Mouse (Mus musculus) intestine, embryonic 16.5 days (tissue): ENCODE results near the gene Adap1. TPM values are rescaled to one million over a fixed set of nuclear protein-coding genes. Genes with fewer than 3 reads are reported as not detected.

Source experiments
- ATAC-seq: fragments of 200-750 bp; cut with Nextera tagmentation; 2 replicates; pipeline ENCODE4 v1.8.0; 2017; ENCODE audit warnings: moderate TSS enrichment, moderate library complexity
- H3K27ac ChIP-seq: fragments of 300-500 bp; sonication (generic); 2 replicates; pipeline ENCODE4 v1.5.1; 2014; ENCODE audit warnings: mild to moderate bottlenecking, low read length
- H3K27me3 ChIP-seq: fragments of 300-500 bp; sonication (generic); replicated peaks from 2 replicates; pipeline ENCODE4 v1.6.1; 2014; ENCODE audit warnings: low read length, control low read depth, mixed read lengths; ENCODE audit not compliant: control insufficient read depth, insufficient read depth
- H3K36me3 ChIP-seq: fragments of 300-500 bp; sonication (generic); 2 replicates; pipeline ENCODE4 v1.6.1; 2014; ENCODE audit warnings: low read length, control low read depth; ENCODE audit not compliant: control insufficient read depth, insufficient read depth
- H3K4me1 ChIP-seq: fragments of 300-500 bp; sonication (generic); 2 replicates; pipeline ENCODE4 v1.6.1; 2014; ENCODE audit warnings: low read length, control low read depth, mixed read lengths; ENCODE audit not compliant: control insufficient read depth, insufficient read depth
- H3K4me2 ChIP-seq: fragments of 300-500 bp; sonication (generic); 2 replicates; pipeline ENCODE4 v1.6.1; 2014; ENCODE audit warnings: low read depth, low read length, control low read depth
- H3K4me3 ChIP-seq: fragments of 300-500 bp; sonication (generic); 2 replicates; pipeline ENCODE4 v1.5.1; 2014; ENCODE audit warnings: mild to moderate bottlenecking, low read length
- H3K9ac ChIP-seq: fragments of 300-500 bp; sonication (generic); 2 replicates; pipeline ENCODE4 v1.6.1; 2014; ENCODE audit warnings: low read depth, low read length
- H3K9me3 ChIP-seq: fragments of 300-500 bp; sonication (generic); 2 replicates; pipeline ENCODE4 v1.6.1; 2016; ENCODE audit warnings: low read length, control low read depth; ENCODE audit not compliant: control insufficient read depth
- WGBS: fragments of 180-500 bp; shearing (Covaris S2); extraction: QIAGEN DNeasy Blood & Tissue Kit; methylation state at CpG from one replicate; pipeline ENCODE4 v1.1.7; 2014; 5-methylcytosine and 5-hydroxymethylcytosine counted together
- polyA plus RNA-seq: library from polyadenylated mRNA; unstranded; fragments of >200 nt; fragmentation: Nextera tagmentation; extraction: Ambion mirVana; gene quantifications from 2 replicates; pipeline ENCODE4 v1.2.1, GENCODE M21; 2015

Gene Adap1
- polyA plus RNA-seq, 1 experiment from 2014 or later = 5.3 TPM

DNA sequence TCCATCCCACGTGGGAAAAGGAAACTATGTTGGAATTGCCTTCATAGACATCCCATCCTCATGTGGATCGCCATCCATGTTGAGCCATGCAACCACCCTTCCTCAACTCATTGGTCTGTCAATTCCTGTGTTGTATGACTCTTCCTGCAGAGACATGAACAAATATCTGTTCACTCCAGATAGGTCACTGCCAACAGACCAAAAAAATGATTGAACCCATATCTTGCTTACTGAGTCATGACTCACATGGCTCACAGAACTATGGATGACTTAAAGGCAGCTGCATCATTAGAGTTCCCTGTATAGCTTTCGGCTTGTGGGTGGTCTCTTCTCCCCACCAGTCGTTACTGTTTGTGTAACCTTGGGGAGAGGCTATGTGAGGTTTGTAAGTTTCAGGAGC lies 64.0 kb downstream of the Adap1 start:
- Histone ChIP-seq H3K27me3 (no peaks in the 10 kb centered on the region), H3K9me3 (no peaks in the 10 kb centered on the region), H3K4me1 (peaks cover 6% of the 10 kb centered on the region; the same call in 1 of the 2 replicates), H3K4me3 (no peak overlapping the region), H3K9ac (no peak overlapping the region), H3K27ac (no peak overlapping the region), H3K36me3 (peaks cover 25% of the 10 kb centered on the region), H3K4me2 (no peak overlapping the region)
- 89% methylated on average over 4 of the region's 4 CpGs for WGBS
- ATAC-seq = no peak

DNA sequence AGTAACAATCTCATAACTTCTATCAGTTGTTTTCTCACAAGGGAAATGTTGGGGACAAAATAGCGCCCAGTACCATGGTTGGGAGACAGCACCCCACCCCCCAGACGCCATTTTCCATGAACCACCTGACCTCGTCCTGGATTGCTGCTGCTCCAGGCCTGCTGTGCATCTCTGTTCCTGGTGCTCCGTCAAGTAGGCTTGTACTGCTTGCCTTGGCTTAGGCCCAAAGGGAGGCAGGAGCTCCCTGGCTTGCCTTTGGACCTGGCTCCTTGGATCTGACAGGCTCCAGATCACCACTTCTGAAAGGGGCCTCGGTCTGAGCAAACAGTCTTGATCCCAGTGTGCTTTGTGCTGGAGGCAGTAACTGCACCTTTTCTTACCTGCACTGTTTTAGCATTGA lies 65.6 kb downstream of the Adap1 start:
- ATAC-seq = peak; percentile 19; the same call in 1 of the 2 replicates
- Histone ChIP-seq H3K9me3 (no peaks in the 10 kb centered on the region), H3K4me2 (no peak overlapping the region), H3K4me3 (no peak overlapping the region), H3K27ac (peak overlapping the region; percentile 47; the same call in 1 of the 2 replicates), H3K27me3 (no peaks in the 10 kb centered on the region), H3K4me1 (peaks cover 6% of the 10 kb centered on the region; the same call in 1 of the 2 replicates), H3K9ac (no peak overlapping the region), H3K36me3 (peaks cover 17% of the 10 kb centered on the region)
- WGBS = 68% methylated on average over 5 of the region's 5 CpGs

DNA sequence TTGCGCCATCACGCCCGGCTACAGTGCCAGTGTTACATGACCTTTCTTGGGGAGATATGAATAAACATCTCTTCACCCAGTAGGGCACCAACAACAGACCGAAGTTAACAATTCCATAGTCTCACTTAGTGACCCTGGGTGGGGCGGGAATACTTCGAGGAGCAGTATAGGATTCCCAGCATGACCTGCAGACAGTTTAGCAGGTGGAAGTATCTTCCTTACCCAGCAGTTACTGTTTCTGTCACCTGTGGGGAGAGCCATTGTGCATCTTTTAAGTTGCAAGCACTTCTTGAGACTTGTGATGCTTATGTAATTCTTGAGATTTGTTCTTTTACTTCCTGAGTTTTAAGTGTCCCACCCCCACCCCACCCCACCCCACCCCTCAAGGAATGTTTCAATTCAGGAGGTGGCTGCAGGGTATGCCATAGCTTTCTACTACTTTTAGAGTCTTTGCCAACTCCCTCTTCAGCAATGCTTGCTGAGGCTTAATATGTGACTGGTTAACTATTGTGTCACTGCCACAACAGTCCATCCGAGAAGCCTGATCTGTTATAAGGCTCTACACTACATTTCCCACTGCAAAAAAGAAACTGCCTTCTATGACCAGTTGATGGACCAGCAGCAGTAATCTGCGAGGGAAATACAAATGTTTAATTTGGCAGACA lies 66.9 kb downstream of the Adap1 start:
- Histone ChIP-seq H3K27ac (no peak overlapping the region), H3K27me3 (no peaks in the 10 kb centered on the region), H3K9ac (no peak overlapping the region), H3K9me3 (no peaks in the 10 kb centered on the region), H3K4me2 (no peak overlapping the region), H3K4me1 (peaks cover 14% of the 10 kb centered on the region), H3K36me3 (peaks cover 13% of the 10 kb centered on the region), H3K4me3 (no peak overlapping the region)
- ATAC-seq = no peak
- whole genome bisulfite sequencing = 86% methylated on average over 8 of the region's 8 CpGs

DNA sequence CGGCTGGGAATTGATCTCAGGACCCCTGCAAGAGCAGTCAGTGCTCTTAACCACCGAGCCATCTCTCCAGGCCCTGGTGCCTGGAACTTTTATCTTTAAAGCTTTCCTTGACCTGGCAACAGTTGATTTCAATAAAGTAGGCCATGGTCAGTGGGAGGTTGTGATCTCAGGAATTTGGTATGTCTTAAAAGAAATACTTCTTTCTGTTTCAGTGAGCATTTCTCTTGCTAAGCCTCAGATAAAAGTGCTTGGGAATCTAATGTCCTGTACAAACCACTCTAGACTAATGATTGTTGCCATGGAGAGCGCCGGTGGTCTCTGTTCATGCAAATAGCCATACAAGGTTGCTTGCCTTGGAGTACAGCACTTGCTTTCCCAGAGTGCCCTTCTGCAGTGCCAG lies 67.6 kb downstream of the Adap1 start:
- 76% methylated on average over 4 of the region's 4 CpGs for WGBS
- H3K27ac ChIP-seq = no peak overlapping the region
- H3K4me3 ChIP-seq = no peak overlapping the region
- H3K4me2 ChIP-seq = no peak overlapping the region
- H3K9me3 ChIP-seq = no peaks in the 10 kb centered on the region
- H3K4me1 ChIP-seq = peaks cover 17% of the 10 kb centered on the region
- 0 out of 2 replicates have a peak, but pooled peaks cover 12% of the 10 kb centered on the region for H3K36me3 ChIP-seq
- ATAC-seq = no peak
- no peak overlapping the region for H3K9ac ChIP-seq
- H3K27me3 ChIP-seq = no peaks in the 10 kb centered on the region

DNA sequence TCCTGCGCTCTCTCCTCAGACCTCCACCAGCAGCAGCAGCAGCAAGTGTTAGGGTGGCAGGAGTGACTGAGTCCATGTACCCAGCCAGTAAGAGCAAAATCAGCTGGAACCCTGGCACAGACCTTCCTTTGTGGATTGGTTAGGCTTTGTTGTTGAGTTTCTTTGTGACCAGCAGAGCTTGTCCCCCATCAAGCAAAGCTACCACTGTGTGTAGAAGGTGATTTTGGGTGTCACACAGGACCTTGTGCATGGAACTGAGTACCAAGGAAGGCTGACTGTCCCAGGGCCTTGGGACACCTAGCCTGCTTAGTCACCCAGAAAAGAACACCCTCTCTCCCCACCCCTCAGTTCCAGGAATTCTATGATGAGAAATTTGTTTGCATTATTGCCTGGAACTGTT lies 68.2 kb downstream of the Adap1 start:
- 0 out of 2 replicates have a peak, but pooled peaks cover 7% of the 10 kb centered on the region for H3K36me3 ChIP-seq
- no peak overlapping the region for H3K4me2 ChIP-seq
- H3K4me3 ChIP-seq = no peak overlapping the region
- H3K27me3 ChIP-seq = no peaks in the 10 kb centered on the region
- H3K9me3 ChIP-seq = no peaks in the 10 kb centered on the region
- 95% methylated on average over 1 of the region's 1 CpGs for whole genome bisulfite sequencing
- H3K27ac ChIP-seq = no peak overlapping the region
- ATAC-seq = no peak
- H3K9ac ChIP-seq = no peak overlapping the region
- peaks cover 17% of the 10 kb centered on the region for H3K4me1 ChIP-seq

DNA sequence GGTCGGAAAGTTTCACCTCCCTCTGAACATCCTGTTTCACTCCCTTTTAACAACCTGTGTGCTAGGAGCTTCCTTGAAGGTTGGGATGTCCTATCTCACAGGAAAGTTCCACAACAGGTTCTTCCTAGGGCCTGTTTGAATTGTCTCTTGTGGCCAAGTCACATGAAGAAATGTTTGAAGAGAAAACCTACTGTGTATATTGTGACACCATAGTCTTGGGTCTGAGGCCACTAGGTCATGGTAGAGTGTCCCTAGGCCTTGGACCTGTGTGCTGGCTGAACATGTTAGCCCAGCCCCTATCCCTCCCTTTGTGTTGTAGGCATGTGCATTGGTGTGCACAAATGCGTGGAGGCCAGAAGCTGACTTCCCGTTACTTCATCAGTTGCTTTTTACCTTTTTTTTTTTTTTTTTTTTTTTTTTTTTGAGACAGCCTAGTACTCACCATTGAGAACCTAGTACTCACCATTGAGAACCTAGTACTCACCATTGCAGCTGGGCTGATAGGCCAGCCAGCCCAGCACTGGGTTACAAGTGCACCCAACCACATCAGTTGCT lies 69.1 kb downstream of the Adap1 start:
- 0 out of 2 replicates have a peak, but pooled peaks cover 5% of the 10 kb centered on the region for H3K36me3 ChIP-seq
- no peak for ATAC-seq
- no peak overlapping the region for H3K9ac ChIP-seq
- H3K4me2 ChIP-seq = no peak overlapping the region
- no peak overlapping the region for H3K27ac ChIP-seq
- H3K4me3 ChIP-seq = no peak overlapping the region
- H3K27me3 ChIP-seq = no peaks in the 10 kb centered on the region
- no peaks in the 10 kb centered on the region for H3K9me3 ChIP-seq
- peaks cover 17% of the 10 kb centered on the region for H3K4me1 ChIP-seq
- 78% methylated on average over 3 of the region's 3 CpGs for WGBS

DNA sequence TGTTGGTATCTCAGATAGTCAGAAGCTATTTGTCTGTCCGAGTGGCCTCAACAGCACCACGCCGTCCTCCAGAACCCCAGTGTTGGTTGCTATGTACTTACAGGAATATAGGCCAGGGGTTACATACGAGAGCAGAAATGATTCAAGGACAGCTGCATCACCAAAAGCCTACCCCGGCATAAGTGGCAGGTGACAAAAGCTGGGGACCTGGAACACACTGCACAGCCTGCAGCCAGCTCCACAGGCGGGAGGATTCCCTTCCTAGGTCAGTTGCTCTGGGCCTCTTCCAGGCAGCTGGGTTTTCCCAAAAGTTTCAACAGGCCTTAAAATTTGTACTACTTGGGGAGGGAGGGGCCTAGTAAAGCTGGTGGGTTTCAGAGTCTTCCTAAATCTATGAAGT lies 69.6 kb downstream of the Adap1 start:
- no peaks in the 10 kb centered on the region for H3K9me3 ChIP-seq
- H3K27ac ChIP-seq = no peak overlapping the region
- no peak overlapping the region for H3K9ac ChIP-seq
- H3K4me2 ChIP-seq = no peak overlapping the region
- no peak for ATAC-seq
- 78% methylated on average over 6 of the region's 6 CpGs for WGBS
- H3K4me1 ChIP-seq = peaks cover 17% of the 10 kb centered on the region
- H3K36me3 ChIP-seq = 0 out of 2 replicates have a peak, but pooled peaks cover 5% of the 10 kb centered on the region
- no peak overlapping the region for H3K4me3 ChIP-seq
- no peaks in the 10 kb centered on the region for H3K27me3 ChIP-seq

DNA sequence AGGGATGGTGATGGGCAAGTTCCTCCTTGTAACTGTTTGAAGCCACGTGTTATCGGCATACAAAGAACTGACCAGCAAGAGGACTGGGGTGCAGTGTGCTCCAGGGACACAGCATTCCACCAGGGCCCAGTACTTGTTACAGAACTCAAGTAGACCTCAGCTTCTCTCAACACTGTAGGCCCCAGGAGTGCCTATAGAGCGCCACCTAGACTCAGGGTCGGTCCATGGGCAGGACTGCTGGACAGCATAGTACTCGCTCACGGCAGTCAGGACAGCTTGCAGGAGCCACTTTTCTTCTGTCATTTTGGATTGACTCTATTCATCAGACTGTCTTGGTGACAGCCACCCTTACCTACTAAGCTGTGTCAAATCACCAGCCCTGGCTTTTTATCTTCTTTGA lies 70.5 kb downstream of the Adap1 start:
- ATAC-seq = no peak
- no peaks in the 10 kb centered on the region for H3K9me3 ChIP-seq
- no peak overlapping the region for H3K27ac ChIP-seq
- H3K36me3 ChIP-seq = 0 out of 2 replicates have a peak, but pooled peaks cover 5% of the 10 kb centered on the region
- H3K4me3 ChIP-seq = no peak overlapping the region
- H3K4me1 ChIP-seq = peaks cover 17% of the 10 kb centered on the region
- no peak overlapping the region for H3K4me2 ChIP-seq
- WGBS = 84% methylated on average over 6 of the region's 6 CpGs
- H3K27me3 ChIP-seq = no peaks in the 10 kb centered on the region
- H3K9ac ChIP-seq = no peak overlapping the region

DNA sequence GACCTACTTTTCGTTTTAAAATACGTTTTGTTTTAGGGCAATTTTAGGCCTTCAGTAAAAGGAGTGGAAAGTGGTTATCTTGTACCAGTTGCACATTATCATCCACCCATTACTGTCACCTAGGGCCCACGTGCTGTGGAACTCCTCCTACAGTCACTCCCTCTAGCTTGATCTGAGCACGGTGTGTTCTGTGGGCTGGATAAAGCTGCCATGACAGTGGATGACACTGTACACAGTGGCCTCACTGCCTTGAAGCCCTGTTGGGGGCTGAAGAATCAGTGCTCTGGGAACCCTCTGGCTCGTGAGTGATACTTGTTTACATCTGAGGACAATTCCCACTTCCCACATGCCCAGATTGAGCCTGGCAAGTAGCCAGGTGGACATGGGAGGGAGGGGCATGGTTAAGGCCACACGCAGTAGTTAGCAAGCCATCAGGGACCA lies 72.1 kb downstream of the Adap1 start:
- Histone ChIP-seq H3K4me2 (peak overlapping the region; percentile 82), H3K36me3 (peaks cover 4% of the 10 kb centered on the region; the same call in 1 of the 2 replicates), H3K9ac (peak overlapping the region; percentile 77), H3K4me3 (peak overlapping the region; percentile 79), H3K4me1 (peaks cover 13% of the 10 kb centered on the region), H3K27ac (peak overlapping the region; percentile 86), H3K9me3 (no peaks in the 10 kb centered on the region), H3K27me3 (no peaks in the 10 kb centered on the region)
- ATAC-seq = peak; percentile 34
- WGBS = 4% methylated on average over 6 of the region's 6 CpGs
